Mouse (Mus musculus) cerebellum, adult 2 months (tissue): ENCODE results near the gene Kcne1. TPM values are rescaled to one million over a fixed set of nuclear protein-coding genes. Genes with fewer than 3 reads are reported as not detected.

Experiments
- DNase-seq, 2 experiments: peaks; one replicate each; pipeline ENCODE4 v3.0.0; 2021
- H3K27ac ChIP-seq: fragments of 200-500 bp; 2 replicates; pipeline ENCODE4 v1.5.1; 2012; ENCODE audit warnings: low read length, control low read depth, inconsistent platforms; ENCODE audit not compliant: insufficient read depth
- H3K27me3 ChIP-seq: fragments of 200-500 bp; 2 replicates; pipeline ENCODE4 v1.6.1; 2012; ENCODE audit warnings: inconsistent platforms, mild to moderate bottlenecking, low read length, moderate library complexity; ENCODE audit not compliant: control insufficient read depth, insufficient read depth
- H3K4me1 ChIP-seq: fragments of 200-500 bp; 2 replicates; pipeline ENCODE4 v1.6.1; 2011; ENCODE audit warnings: low read length; ENCODE audit not compliant: control insufficient read depth, insufficient read depth
- H3K4me3 ChIP-seq: fragments of 200-500 bp; replicated peaks from 2 replicates; pipeline ENCODE3; 2011; ENCODE audit warnings: mild to moderate bottlenecking, low read depth, low read length, control low read depth; ENCODE audit not compliant: insufficient read depth
- CTCF ChIP-seq: fragments of 200-500 bp; IDR thresholded peaks from 2 replicates; pipeline ENCODE4 v1.5.1; 2011; ENCODE audit warnings: low read depth, mild to moderate bottlenecking, control low read depth, low read length, moderate library complexity, borderline replicate concordance; ENCODE audit not compliant: insufficient read depth
- POLR2A ChIP-seq: fragments of 200-500 bp; IDR thresholded peaks from 2 replicates; pipeline ENCODE4 v1.6.1; 2011; ENCODE audit warnings: low read length, control low read depth, borderline replicate concordance; ENCODE audit not compliant: insufficient read depth
- WGBS: fragments of 180-500 bp; shearing (Covaris S2); methylation state at CpG from one replicate; pipeline ENCODE4 v1.1.7; 2018; 5-methylcytosine and 5-hydroxymethylcytosine counted together
- polyA plus RNA-seq: library from polyadenylated mRNA; depleted of rRNA; stranded (reverse); fragments of >200 nt; gene quantifications from 2 replicates; pipeline ENCODE4 v1.2.3, GENCODE M21; 2012; rRNA removed

Kcne1 gene
- 0.08 TPM in 1 of 2 replicates, not detected in the other for polyA plus RNA-seq

DNA sequence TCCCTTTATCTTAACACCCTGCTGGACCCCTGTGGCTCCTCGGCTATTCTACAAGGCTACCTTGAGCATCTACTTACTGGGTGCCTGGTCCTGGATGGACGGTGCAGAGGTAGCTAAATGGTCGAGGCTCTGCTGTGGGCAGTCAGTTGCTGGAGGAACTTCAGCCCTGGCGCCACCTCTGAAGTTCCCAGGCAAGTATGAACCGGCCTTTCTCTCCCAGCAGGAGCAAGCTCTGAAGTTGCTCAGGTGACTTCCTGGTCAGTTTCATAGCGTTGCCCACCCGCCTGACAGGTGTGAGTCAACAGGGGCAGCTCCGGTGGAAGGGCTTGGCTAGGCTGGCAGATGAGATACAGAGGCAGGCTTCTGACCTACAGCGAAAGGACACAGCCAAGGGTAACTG is at the start of gene Kcne1:
Gene Kcne1, minus strand, starts transcription at position 240 of the 400 bp plus-strand sequence.
- no peaks in the 10 kb centered on the region for H3K4me1 ChIP-seq
- TF ChIP-seq POLR2A = no peak
- TF ChIP-seq CTCF = no peak
- no peak within 1 kb of the TSS for H3K27ac ChIP-seq
- H3K27me3 ChIP-seq = no peaks in the 10 kb centered on the region
- 83% methylated on average over 9 of the region's 9 CpGs for WGBS
- no peak for DNase-seq
- H3K4me3 ChIP-seq = no peak within 1 kb of the TSS

DNA sequence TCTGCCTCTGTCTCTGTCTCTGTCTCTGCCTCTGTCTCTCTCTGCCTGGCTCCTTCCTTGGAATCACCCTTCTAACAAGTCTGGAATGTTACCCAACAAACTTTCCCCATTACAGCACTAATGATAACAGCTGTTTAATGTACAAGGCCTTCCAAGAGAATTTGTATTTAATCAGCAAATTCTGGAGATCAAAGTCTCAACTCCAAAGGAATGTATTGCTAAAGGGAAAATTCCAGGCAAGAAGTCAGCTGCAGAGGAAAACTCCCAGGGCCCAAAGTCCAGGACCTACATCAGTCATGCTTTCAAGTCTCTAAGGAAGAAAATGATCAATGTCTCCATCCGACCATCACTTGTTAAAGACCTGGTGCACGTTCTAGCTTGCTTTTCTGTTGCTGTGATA is 48.6 kb upstream of the Kcne1 start:
- no peaks in the 10 kb centered on the region for H3K27me3 ChIP-seq
- H3K4me3 ChIP-seq = no peak overlapping the region
- H3K27ac ChIP-seq = no peak overlapping the region
- TF ChIP-seq POLR2A = no peak
- no peak for TF ChIP-seq CTCF
- no peak for DNase-seq
- 88% methylated on average over 2 of the region's 2 CpGs for WGBS
- H3K4me1 ChIP-seq = peaks cover 3% of the 10 kb centered on the region; the same call in 1 of the 2 replicates

DNA sequence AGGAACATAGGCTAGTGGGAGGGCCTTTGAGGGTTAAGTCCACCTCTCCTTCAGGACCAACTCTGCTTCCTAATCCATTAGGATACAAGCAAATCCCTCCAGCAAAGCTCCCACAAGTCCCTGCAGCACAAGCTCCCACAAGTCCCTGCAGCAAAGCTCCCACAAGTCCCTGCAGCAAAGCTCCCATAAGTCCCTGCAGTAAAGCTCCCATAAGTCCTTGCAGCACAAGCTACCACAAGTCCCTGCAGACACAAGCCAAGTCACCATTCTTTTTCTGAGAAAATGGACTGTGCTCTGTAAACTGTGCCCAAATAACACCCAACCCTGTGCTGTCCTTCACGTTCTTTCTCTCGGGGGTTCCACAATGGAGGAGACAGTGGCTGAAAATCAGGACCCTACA is 44.9 kb upstream of the Kcne1 start:
- peaks cover 8% of the 10 kb centered on the region for H3K4me1 ChIP-seq
- no peak for TF ChIP-seq POLR2A
- H3K27me3 ChIP-seq = no peaks in the 10 kb centered on the region
- H3K27ac ChIP-seq = no peak overlapping the region
- H3K4me3 ChIP-seq = no peak overlapping the region
- WGBS = 95% methylated on average over 2 of the region's 2 CpGs
- DNase-seq = no peak

DNA sequence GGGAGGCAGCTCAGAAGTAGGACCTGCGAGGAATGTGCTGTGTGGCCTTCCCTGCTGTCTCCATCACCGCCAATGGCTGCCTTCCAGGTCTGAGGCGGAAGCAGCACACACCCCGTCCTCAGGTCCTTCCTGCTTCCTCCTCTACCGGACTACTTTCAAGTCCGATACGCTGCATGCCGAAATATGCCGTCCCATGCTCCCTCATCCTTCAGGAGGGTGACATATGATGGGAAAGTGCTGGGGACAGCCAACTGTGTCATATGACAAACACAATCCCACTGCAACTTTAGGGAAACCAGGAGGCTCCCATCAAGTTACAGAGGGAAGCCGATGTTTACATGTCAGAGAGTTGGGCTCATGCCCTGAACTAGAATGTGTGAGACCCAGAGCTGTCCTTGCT is 43.8 kb upstream of the Kcne1 start:
- WGBS = 70% methylated on average over 10 of the region's 10 CpGs
- no peak for TF ChIP-seq CTCF
- TF ChIP-seq POLR2A = no peak
- Histone ChIP-seq H3K27me3 (no peaks in the 10 kb centered on the region), H3K4me1 (peaks cover 10% of the 10 kb centered on the region), H3K27ac (no peak overlapping the region), H3K4me3 (no peak overlapping the region)
- peak in 1 of 2 experiments; percentile 17 for DNase-seq

DNA sequence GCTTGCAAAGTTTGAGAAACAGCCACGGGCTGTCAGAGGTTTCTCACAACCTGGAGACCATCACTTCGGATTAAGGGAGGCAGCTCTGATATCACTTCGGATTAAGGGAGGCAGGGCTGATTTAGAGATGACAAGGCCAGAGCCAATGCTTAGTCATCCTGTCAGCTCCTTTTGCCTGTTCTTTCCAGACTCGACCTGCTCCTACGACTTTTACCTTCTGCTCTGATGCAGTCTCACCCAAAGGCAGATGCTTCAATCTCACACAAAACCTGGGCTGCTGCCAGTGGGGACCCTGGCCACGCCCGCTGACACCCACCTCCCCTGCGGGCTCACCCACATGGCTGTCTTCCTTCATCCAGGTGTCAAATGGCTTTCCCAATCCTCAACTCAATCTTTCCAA is 42.9 kb upstream of the Kcne1 start:
- Histone ChIP-seq H3K4me3 (no peak overlapping the region), H3K27me3 (no peaks in the 10 kb centered on the region), H3K27ac (no peak overlapping the region), H3K4me1 (peaks cover 10% of the 10 kb centered on the region)
- TF ChIP-seq CTCF (no peak), POLR2A (no peak)
- 60% methylated on average over 8 of the region's 8 CpGs for WGBS
- DNase-seq = no peak

DNA sequence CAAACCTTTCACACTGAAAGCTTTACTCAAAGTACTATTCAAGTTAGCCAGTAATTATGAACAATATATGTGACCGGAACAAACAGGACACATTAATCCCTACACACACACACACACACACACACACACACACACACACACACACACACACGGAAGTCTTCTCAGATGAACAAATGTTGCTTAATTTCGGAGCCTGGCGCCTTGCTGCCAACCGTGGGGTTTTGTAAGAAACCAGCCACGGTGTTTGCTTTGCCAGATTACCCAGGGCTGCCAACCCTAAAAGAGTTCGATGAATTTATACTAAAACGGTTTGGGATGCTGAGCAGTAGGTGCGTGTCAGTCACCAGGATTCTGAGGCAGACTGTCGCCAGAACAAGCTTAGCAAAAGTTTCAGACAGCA is 41.9 kb upstream of the Kcne1 start:
- DNase-seq = no peak
- no peak overlapping the region for H3K27ac ChIP-seq
- TF ChIP-seq POLR2A = no peak
- TF ChIP-seq CTCF = no peak
- WGBS = 72% methylated on average over 10 of the region's 10 CpGs
- no peak overlapping the region for H3K4me3 ChIP-seq
- no peaks in the 10 kb centered on the region for H3K27me3 ChIP-seq
- H3K4me1 ChIP-seq = peaks cover 10% of the 10 kb centered on the region

DNA sequence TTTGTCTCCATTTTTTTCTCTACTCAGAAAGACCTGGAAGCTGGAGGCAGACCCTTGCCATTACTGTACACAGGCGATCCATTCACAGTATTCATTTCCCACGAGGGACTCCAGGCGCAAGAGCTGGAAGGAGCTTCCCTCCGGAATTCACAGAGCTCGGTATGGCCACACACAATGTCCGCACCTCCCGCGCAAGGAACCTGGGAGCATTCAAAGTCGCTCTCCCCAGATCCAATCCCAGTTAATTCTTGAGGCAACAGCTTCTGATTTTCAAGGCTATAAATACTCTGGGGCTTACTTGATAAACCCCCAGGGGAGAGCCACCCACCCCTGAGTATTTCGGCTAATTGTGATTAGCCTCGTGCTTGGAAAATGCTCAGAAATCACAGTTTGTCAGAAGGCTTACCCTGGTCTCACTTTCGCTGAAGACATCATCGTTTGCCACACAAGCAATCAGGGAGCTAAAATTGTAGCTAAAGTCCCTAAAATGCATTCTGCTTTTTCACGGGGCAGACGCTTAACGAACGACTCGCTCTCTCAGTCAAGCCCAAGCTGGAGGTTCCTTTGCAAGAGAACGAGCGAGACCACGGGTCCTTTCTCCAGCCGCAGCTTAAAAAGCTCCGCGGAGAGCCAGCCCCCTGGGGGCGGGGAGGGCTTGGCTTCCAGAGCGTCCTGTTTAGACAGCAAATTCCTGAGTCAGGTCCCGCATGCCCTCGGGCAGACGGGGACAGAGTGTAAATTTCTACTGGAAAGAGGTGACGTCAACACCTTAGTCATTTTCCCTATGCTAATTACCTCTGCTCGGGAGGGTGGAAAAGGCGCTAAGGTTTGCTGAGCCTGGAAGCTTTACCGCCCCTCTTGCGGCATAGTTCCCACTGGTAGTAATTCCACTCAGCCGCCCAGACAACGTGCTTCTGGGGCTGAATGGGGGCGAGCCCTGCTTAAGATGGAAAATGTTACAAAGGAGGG is 40.5 kb upstream of the Kcne1 start:
- TF ChIP-seq POLR2A = no peak
- TF ChIP-seq CTCF = no peak
- Histone ChIP-seq H3K4me1 (peaks cover 10% of the 10 kb centered on the region), H3K27ac (no peak overlapping the region), H3K4me3 (peak overlapping the region; percentile 67), H3K27me3 (no peaks in the 10 kb centered on the region)
- DNase-seq = peak; percentile 71 to 78
- WGBS = 1% methylated on average over 37 of the region's 37 CpGs

DNA sequence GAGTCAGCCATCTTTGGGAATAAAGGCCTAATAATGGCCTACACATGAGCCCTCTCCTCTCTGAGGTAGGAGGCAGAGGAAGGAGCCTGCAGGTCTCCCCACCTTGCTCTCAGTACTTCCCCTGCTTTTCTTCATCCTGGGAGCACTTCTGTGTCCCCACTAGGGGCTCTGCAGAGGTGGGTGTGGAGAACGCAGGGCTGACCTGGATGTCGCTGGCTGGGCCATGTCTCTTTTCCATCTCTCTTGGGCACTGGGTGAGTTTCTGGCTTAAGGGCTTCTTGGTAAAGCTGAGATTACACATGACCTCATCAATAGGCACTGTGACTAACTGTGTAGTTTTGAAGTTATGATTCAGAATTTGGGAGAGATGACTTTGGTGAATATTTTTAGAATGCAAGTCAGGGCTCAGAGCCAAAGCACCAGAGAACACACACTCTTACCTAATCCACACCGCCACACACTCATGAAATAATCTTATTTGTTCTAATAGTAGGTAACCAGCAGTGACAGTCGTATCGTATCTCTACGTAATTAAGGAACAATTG is 39.4 kb upstream of the Kcne1 start:
- H3K27ac ChIP-seq = no peak overlapping the region
- no peaks in the 10 kb centered on the region for H3K27me3 ChIP-seq
- no peak overlapping the region for H3K4me3 ChIP-seq
- no peak for TF ChIP-seq POLR2A
- no peak for TF ChIP-seq CTCF
- no peak for DNase-seq
- WGBS = 91% methylated on average over 6 of the region's 6 CpGs
- peaks cover 10% of the 10 kb centered on the region for H3K4me1 ChIP-seq
